Mouse (Mus musculus) ovary, postnatal 36 days (tissue): ENCODE measurements around the gene Tbc1d9.

Experiments
- DNase-seq: peaks from one replicate; pipeline ENCODE4 v3.0.0; 2022; ENCODE audit warnings: low spot score, mixed read lengths

The Tbc1d9 gene

DNA sequence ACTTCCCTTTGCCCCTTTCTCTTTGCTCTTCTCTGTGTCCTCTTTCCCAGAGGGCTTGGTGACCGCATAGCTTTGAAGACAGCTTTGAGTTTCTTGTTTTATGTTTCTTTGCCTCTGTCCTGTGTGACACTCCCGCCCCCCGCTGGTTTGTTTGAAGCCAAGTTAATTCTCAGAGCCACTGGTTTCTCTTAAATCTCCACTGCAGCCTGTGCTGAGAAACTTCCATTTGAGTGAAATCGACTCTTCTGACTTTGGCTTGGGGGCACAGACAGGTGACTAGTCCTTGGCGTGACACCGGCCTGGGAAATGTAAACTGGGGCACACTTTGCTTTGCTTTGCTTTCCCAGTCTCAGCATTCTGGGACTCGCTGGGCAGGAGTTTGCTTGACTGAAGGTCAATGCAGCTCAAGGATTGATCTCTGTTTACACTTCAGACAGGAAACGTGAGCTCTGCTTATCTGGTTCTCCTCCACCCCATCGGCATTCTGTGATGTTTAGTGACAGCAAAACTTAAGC, 13.1 kb downstream of the Tbc1d9 start:
- DNase-seq = no peak

DNA sequence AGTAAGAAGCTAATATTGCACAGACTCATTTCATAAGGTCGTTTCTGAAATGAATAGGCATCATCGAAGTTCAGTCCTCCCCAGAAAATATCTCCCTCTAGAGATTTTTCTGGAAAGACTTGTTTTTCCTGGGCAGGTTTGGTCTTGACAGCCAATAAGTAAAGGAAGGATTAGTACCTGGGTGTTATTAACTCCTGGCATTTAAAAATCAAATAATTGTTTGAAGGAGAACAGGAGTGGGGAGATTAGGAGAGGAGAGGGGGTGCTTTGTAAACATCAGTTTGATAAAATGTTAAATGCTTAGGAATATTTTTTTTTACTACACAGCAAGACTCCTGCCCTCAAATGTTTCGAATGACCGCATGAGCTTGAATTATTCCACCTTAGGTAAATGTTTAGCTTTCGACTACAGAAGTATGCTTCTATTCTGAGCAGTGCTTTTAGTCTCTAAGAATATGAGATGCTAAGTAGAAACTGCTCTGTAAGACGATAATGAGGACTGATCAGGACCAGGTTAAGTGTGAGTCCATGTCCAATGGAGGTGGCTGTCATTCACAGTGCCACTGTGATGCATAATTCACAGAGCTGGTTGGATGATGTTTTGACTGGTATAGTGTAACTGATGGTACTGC, 16.8 kb downstream of the Tbc1d9 start:
- no peak for DNase-seq

DNA sequence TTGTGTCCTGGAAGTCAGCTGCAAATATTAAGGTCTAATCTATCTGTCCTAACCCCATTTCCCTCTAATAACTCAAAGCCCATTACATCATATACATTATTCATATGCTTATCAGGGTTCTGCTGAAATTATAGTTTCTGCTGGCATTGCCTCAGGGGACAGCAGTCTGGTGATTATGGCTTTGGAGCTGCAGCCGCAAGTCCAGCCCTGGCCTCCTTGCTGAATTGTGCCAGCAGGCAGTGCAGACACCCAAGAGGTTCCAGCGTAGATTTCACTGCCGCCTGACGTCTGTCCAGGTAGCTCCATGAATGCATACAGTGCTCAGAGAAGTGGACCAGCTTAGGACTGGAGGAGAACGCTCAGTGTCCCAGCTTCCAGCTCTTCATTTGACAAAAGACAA, 17.6 kb downstream of the Tbc1d9 start:
- DNase-seq = no peak

DNA sequence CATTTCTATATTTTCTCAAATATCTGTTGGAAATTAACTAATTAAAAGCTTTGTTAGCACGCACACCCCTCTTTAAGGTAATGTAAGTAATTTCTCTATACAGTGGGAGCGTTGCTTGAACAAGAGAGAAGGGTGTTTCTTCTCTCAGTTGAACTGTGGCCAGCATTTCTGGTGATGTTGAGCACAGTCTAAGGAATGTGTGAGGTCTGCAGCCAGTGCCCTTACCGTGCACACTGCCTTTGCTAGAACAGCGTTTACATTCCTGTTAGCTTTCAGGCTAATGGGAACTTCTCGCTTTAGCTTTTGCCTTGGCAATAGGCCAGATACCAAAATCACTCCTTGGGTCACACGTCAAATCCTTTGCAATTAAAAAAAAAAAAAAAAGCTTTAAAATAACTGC, 21.2 kb downstream of the Tbc1d9 start:
- no peak for DNase-seq

DNA sequence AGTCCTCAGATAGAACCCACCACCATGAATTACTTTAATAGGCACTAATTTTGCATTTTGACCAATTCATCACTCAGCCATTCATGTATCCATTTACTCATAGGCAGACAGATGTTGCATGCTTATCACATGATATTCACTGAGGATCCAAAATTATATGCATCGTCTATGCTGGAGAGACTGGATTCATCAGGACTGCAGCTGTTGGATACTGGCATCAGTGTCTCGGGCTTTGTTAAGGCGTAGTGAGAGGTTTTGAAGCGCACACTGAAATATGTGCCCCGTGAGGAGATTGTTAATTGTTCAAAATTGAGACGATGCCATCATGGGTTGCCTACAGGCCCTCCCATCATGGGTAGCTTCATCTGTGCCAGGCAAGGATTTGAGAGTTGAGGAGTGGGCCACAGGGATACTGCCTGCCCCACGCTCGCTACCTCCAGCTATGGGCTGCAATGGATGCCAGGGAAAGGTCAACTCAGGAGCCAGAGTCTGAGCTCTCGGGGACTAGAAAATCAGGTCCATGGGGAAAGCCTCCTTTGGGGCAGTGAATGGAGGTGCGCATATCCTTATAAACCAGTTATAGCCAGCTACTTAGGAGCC, 22.3 kb downstream of the Tbc1d9 start:
- DNase-seq = no peak

DNA sequence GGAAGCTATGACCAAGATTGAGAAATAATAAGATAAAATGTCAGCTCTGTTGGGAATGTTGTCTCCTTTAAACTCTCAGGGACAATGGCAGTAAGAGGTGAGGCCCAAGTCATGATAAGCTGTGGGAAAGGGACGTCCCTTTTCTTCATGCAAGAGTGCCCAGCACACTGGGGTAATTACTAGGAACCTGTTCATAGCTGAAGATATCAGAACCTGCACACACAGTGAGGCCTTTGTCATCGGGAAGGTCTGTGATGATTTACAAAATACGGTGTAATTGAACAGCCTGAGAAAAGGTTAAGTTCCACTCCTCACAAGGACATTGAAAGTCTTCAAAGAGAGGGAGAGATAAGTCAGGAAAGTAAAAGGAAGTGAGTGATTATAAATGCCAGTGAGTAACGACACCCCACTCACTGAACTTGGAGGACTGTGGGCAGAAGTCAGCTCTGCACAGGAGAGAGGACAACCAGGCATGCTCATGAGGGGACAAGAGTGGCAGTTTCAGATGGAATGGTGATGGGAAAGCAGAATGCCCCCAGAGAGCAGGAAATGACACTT, 24.5 kb downstream of the Tbc1d9 start:
- DNase-seq = no peak

DNA sequence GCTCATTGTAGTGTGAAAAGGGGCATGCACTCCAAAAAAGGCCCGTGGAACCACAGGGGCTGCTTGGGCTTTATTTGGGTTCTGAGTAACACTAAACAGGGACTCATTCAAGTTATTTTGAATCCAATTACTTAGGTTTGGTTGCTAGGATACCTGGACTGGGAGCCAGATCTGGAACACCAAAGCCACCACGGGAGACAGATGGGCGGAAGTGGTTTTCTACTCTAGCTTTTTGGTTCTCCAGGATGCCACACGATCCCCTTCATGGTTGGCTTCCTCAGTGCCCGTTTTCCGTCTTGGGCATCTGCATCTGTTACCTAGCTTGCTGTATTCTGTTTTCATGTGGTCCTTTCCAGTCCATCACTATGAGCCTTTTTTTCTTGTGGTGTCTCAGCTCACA, 30.9 kb downstream of the Tbc1d9 start:
- no peak for DNase-seq

DNA sequence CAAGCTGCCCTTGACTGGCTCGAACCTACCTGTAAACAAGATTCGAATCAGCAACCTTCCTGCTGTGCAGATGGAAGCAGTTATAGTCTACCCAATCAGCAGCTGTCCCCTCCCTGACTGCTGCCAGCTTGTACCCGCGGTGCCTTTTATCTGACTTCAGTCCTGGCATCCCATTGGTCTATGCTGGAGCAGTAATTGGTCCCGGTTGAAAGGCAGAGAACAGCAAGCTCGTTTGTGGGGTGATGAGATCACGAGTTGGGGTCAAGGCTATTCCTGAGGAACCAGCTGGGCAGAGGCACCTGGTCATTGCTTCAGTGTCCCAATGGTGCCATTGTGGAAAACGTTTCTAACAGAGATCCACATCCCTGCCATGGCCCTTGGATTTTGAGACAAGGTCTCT, 34.6 kb downstream of the Tbc1d9 start:
- DNase-seq = no peak

DNA sequence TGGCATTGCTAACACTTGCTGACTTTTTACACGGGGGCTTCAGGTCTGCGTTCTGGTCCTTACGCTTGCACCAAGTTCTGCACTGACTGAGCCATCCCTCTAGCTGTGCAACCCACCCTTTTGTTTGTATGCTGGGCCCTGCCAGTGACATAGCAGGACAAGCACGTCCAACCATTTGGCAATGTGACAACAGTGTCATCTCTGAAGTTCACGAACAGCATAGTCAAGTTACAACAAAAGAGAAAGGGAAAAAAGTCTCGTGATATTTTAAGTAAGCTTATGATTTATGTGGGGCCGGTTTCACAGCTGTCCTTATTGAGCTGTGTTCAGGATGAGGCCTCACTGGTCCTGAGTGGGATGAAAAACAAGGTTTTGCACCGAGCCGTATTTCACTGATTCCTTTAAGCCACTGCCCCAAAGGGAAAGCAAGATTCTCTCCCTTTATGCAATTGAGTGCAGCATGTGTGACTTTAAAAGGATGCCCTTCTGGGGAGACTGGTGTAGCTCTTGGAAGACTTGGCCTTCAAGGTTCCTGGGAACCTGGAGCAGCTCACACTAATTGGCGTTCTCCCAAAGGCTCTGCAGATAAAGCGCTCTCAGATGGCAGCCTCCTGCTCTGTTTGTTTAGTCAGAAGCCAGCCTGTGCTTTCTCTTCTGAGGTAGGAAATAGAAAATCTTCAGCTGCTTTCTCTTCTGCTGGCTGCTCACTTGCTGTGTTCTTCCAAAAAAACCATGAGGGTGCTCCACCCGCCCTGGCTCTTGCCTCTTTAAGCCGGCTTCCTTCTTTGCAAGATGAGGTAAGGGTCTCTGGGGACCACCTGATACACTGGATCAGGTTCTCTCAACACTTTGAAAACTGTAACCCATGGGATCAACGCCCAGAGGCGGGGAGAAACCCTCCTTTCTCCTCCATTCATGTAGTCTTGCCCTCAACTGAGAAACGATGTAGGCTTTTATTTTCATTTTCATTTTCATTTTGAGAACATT, 35.3 kb downstream of the Tbc1d9 start:
- peak; percentile 41 for DNase-seq

DNA sequence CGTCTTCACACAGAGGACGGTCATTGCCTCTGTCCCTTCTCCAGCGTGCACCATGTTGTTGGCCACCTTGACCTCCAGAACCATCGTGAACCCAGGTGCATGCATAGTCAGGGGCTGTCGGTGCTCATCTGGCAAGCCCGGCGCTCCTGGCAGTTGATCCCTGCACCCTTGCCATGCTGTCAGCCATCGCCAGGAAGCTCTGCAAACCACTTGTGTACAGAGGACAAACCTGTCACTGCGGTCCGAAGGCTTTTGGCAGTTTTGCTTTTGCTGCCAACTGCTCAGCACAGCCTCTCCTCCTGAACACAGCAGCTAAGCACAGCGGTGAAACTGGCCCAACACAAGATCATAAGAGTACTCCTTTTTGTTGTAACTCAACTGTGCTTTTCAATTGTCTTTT, 37.8 kb downstream of the Tbc1d9 start:
- no peak for DNase-seq

DNA sequence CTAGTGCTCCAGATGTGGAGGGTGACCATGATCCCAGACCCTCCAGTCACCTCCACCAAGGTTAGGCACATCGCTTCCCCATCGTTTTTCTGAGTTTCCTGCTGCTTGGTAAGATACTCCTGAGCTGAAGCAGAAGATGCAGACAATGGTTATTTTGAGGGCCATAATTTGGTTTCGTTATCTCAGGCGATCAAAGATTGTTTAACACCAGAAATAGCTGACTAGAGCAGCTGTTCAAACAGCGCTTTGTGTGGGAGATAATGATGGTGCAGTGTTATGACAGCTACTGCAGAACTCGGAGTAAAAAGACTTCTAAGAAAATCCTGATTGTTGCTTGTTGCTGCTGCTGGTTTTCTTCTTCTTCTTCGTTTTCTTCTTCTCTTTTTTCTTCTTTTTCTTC, 40.8 kb downstream of the Tbc1d9 start:
- no peak for DNase-seq

DNA sequence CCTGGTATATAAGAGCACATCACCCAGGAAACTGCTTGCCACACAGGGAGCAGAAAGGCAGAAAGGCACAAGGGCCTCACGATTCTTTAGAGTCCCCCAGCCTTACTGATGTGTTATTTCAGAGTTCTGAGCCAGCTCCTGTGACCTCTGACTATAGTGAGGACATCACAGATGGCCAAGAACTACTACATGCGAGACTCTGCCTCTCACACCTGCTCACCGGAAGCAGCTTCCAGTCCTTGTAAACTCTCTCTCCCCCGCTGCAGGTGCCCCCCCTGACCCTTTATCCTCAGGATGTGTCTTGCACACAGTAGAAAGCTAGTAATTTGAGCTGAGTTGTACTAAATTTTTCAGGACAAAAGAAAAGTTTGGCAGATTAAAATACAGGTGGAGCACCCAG, 44.4 kb downstream of the Tbc1d9 start:
- no peak for DNase-seq

DNA sequence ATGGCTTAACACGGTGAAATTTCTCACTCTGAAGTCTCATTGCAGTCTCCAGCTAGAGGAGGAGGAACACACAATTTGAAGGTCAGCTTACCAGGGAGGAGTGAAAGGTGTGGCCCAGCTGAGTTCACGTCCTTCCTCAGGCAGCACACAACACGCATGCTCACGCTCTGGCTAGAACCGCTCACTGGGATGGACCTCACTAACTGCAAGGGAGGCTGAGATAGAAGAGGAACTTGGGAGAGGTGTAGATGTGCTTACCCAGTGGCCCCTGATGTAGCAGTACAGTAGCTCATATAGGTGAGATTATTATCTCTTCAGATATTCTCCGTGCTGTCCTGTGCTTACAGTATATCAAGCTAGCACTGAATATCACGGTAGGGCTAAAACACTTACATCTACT, 45.5 kb downstream of the Tbc1d9 start:
- DNase-seq = no peak

DNA sequence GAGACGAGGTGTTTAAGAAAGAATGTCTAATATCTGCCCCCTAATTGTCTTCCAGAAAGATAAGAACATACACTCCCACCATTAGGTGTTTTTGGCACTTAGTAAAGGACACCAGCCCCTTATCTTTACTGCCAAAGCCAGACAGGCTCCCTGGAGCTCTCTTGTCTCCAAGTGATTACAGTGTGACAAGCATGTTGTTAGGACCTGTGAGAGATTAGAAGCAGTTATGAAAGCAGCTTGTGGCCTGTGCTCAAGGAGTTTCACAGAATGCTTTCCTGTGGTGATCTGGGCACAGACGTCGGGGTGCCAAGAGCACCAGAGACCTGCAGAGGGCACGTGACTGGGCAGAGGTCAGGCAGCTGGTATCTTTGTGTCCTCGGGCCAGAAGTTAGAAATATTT, 49.9 kb downstream of the Tbc1d9 start:
- DNase-seq = no peak

DNA sequence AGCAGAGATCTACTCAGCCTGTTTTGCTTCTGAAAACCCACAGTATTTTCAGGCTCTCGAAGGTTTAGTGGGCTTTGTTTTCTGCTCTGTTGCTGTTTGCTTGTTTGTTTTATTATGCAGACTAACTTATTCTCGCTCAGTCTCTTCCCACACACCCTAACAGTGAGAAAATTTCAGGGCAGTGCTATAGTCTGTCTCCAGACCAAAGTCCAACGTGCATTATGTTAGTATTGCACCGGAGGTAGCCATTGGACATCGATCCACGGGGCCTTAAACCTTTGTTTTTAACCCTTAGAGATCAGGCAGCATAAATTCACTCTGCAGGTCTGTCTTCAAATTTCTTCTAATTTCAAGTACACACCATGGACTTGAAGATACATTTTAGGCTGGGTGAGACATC, 51.4 kb downstream of the Tbc1d9 start:
- DNase-seq = no peak

DNA sequence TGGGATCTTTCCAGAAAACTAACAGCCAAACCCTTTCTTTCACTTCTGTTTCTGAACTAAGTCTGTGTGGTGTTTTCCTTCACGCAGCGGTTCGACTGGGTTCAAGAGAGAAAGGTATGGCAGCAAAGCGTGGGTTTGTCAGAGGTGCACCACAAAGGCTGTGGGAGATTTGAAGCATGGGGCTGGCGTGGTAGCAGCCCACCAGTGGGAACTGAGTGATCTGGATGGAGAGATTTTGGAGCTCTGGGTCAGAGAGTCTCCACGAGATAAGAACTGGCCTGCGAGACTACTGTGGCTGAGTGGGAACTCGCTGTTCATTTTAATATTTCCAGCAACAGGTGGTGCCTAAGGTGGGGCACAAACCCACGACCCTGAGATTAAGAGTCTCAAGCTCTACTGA, 52.0 kb downstream of the Tbc1d9 start:
- DNase-seq = no peak

DNA sequence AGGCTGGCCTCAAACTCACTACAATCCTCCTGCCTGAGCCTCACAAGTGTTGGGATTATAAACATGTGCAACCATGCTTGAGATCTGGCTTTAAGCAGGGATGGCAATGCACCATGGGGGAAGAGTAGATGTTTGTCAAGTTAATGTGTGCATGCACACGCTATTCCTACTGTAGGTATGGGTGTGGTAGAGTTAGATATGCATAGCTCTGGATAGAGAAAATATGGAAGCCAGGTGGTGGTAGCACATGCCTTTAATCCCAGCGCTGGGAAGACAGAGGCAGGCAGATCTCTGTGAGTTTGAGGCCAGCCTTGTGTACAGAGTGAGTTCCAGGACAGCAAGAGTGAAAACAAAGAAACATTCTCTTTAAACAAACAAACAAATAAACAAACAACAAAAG, 52.7 kb downstream of the Tbc1d9 start:
- no peak for DNase-seq

DNA sequence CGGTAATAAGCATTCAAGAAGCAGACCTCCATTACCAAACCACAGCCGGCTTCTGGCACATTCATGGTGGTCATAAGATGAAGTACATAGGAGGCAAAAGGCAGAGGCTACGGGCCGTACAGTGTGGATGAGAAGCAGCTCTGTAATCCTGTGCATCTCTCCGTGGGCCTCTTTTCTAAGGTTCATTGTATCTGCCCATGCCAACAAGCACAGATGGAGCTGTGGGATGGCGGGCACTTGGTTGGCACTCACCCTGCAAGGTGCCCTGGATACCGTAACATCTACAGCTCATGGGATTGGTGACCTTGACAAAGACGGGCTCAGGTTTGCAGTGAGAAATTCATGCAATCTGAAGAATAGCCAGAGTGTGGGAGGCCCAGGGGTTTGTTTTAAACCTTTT, 54.2 kb downstream of the Tbc1d9 start:
- DNase-seq = no peak

DNA sequence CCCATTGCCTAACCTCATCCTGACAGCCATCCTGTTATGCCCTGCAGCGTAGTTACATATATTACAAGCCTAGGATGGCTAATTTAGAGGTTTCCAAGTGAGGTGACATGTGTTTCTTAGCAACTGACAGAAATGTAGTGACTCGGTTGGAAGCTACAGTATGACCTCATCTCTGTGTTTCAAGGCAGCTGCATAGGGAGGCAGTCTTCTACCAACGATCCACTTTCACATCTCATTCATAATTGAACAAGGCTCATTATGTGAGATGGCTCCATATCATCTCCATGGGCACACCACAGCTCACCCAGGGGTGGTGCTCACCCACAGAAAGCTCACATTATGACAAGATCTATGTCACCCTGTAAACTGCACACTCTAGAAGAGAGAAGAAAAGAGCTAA, 55.6 kb downstream of the Tbc1d9 start:
- DNase-seq = no peak

DNA sequence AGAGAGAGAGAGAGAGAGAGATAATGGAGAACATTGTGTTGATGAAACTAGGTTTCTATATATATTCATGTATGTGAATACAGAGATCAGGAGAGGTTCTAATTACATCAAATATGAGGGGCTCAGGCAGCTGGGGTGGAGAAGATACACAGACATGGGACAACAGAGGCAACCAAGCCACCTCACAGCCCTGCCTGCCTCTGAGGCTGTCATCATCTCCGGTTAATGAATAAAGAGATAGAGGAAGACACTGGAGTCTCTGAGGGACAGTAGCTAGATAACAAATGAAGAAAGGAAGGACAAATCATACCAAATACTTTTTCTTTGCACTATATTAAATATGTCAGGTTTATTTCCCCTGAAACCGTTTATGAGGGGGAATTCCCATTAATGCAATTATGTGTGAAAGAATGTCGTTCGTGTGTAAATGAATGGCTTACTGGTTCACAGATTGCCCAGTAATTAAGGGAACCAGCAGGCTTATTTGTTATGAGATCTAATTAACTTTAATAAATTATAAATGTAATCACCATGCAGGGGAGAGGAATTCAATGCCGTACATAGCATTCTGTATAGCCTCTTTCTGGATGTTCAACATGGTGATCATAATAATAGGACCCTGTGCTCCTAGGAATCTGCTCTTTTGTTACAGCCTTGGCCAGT, 59.7 kb downstream of the Tbc1d9 start:
- DNase-seq = no peak

DNA sequence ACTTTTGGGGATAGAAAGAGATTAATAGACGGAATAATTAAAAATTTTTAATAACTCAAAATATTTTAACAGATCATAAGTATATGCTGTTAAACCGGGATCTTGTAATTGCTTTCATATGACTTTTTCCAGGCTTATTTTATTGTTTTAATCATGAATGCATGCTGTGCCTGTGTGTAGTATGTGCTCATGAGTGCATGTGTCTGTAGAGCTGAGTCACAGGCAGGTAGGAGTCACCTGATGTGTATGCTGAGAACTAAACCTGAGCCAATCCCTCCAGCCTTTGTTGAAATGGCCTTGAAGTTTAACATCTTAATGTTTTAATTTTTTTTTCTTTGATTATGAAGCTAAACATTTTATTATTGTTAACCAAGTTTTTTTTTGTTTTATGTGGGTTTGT, 60.4 kb downstream of the Tbc1d9 start:
- DNase-seq = no peak

DNA sequence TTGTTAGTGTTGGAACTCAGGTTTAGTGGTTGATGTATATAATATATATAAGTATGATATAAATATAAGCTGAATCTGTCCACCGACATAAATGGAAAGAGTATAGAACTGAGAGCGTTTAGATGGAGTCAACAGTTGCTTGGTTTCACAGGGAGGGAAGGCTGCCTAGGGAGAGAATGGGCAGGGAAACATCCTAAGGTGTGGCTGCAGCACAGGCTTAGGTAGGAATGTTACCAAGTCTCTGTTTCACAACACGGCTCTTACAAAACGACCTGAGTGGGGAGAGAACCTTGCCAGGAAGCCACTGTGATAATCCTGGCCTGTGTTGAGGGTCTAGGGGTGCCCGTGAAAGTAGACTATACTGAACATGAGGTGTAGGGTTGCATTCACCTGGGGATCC, 62.2 kb downstream of the Tbc1d9 start:
- DNase-seq = no peak
